Mouse (Mus musculus) liver, embryonic 18 days (tissue): Measurements from ENCODE around the gene Hdhd5. TPM values are rescaled to one million over a fixed set of nuclear protein-coding genes. Genes with fewer than 3 reads are reported as not detected.

Experiments used
- polyA plus RNA-seq: library from polyadenylated mRNA; depleted of rRNA; stranded (reverse); fragments of >200 nt; gene quantifications from 2 replicates; pipeline ENCODE4 v1.2.3, GENCODE M21; 2012; rRNA removed

Gene Hdhd5
- polyA plus RNA-seq: 8.4 and 8.7 TPM in 2 replicates

GRCm38 (mm10) chr6:120531020-120531965 is at the start of gene Hdhd5:
TSS of gene Hdhd5 (minus strand) at chr6:120531319.

GRCm38 (mm10) chr6:120493374-120494181 is 37.5 kb downstream of the Hdhd5 start, which contains the start of gene Tmem121b:
TSS of gene Tmem121b (minus strand) at chr6:120493807.

GRCm38 (mm10) chr6:120463086-120463871 is 67.8 kb downstream of the Hdhd5 start, which contains the start of gene Il17ra:
TSS of gene Il17ra (plus strand) at chr6:120463247.

Other genes starting within 250 kb of the Hdhd5 start
- not detected in 2 replicates for gene D330020A13Rik, start 237.0 kb downstream of the Hdhd5 start, polyA plus RNA-seq
- gene B4galnt3, start 236.8 kb downstream of the Hdhd5 start, polyA plus RNA-seq: 0.03 and 0.05 TPM in 2 replicates
- 4.2 and 4.9 TPM in 2 replicates for gene Kdm5a, start 167.2 kb downstream of the Hdhd5 start, polyA plus RNA-seq
- gene Ccdc77, start 166.9 kb downstream of the Hdhd5 start, polyA plus RNA-seq: 6.8 and 8.1 TPM in 2 replicates
- 11.1 and 12.6 TPM in 2 replicates for gene Il17ra, start 68.1 kb downstream of the Hdhd5 start, polyA plus RNA-seq
- gene Tmem121b, start 37.5 kb downstream of the Hdhd5 start, polyA plus RNA-seq: under 0.01 and 0.01 TPM in 2 replicates
- 6.1 and 6.2 TPM in 2 replicates for gene Cecr2, start 135.1 kb upstream of the Hdhd5 start, polyA plus RNA-seq
- 0.08 and 0.12 TPM in 2 replicates for gene Slc25a18, start 242.3 kb upstream of the Hdhd5 start, polyA plus RNA-seq